Mouse (Mus musculus): Measurements from ENCODE around the gene BC052040. TPM values are rescaled to one million over a fixed set of nuclear protein-coding genes. Genes with fewer than 3 reads are reported as not detected.

BC052040 gene
- polyA plus RNA-seq, 1 experiment from 2014 or later: 15.9 TPM

- no peak overlapping the region for H3K27ac ChIP-seq
- H3K27me3 ChIP-seq (replicated peaks): no peaks in the 10 kb centered on the region
- peaks cover 16% of the 10 kb centered on the region; the same call in 1 of the 2 replicates for H3K4me1 ChIP-seq
- peak overlapping the region; percentile 50 for H3K4me2 ChIP-seq (replicated peaks)
- no peaks in the 10 kb centered on the region for H3K9me3 ChIP-seq
- no peak overlapping the region for H3K9ac ChIP-seq
- no peak for ATAC-seq (ENCODE audit: low FRiP score, low read depth)
- peak overlapping the region; percentile 3; the same call in 1 of the 2 replicates for H3K4me3 ChIP-seq
- H3K36me3 ChIP-seq: no peaks in the 10 kb centered on the region
- WGBS: 23% methylated on average over 18 of the region's 18 CpGs
Measured at GRCm38 (mm10) chr2:115579171-115579900, 2.2 kb upstream of the BC052040 start.

- H3K4me2 ChIP-seq (replicated peaks): no peak overlapping the region
- no peak overlapping the region for H3K9ac ChIP-seq
- no peaks in the 10 kb centered on the region for H3K36me3 ChIP-seq
- no peak overlapping the region for H3K27ac ChIP-seq
- H3K4me3 ChIP-seq: no peak overlapping the region
- WGBS: 22% methylated on average over 6 of the region's 6 CpGs
- no peak for ATAC-seq (ENCODE audit: low FRiP score, low read depth)
- H3K27me3 ChIP-seq (replicated peaks): no peaks in the 10 kb centered on the region
- H3K4me1 ChIP-seq: peaks cover 16% of the 10 kb centered on the region; the same call in 1 of the 2 replicates
- H3K9me3 ChIP-seq: no peaks in the 10 kb centered on the region
Measured at GRCm38 (mm10) chr2:115579976-115580375, 1.5 kb upstream of the BC052040 start.

GRCm38 (mm10) chr2:115581989-115582608 is 583 bp downstream of the BC052040 start:
- H3K27ac ChIP-seq: no peak overlapping the region
- H3K9me3 ChIP-seq: no peaks in the 10 kb centered on the region
- peaks cover 16% of the 10 kb centered on the region; the same call in 1 of the 2 replicates for H3K4me1 ChIP-seq
- WGBS: 68% methylated on average over 10 of the region's 10 CpGs
- H3K9ac ChIP-seq: peak overlapping the region; percentile 54; the same call in 1 of the 2 replicates
- no peaks in the 10 kb centered on the region for H3K27me3 ChIP-seq (replicated peaks)
- peak overlapping the region; percentile 70 for H3K4me2 ChIP-seq (replicated peaks)
- H3K4me3 ChIP-seq: peak overlapping the region; percentile 69
- no peak; the same call in 1 of the 2 replicates for ATAC-seq (ENCODE audit: low FRiP score, low read depth)
- no peaks in the 10 kb centered on the region for H3K36me3 ChIP-seq

- H3K27me3 ChIP-seq (replicated peaks): no peaks in the 10 kb centered on the region
- no peaks in the 10 kb centered on the region for H3K9me3 ChIP-seq
- no peak overlapping the region for H3K4me2 ChIP-seq (replicated peaks)
- no peak overlapping the region for H3K9ac ChIP-seq
- H3K36me3 ChIP-seq: no peaks in the 10 kb centered on the region
- peaks cover 16% of the 10 kb centered on the region; the same call in 1 of the 2 replicates for H3K4me1 ChIP-seq
- no peak overlapping the region for H3K27ac ChIP-seq
- no peak overlapping the region for H3K4me3 ChIP-seq
- ATAC-seq (ENCODE audit: low FRiP score, low read depth): no peak
Measured at GRCm38 (mm10) chr2:115583776-115584175, 2.3 kb downstream of the BC052040 start.

- no peaks in the 10 kb centered on the region for H3K27me3 ChIP-seq (replicated peaks)
- H3K4me2 ChIP-seq (replicated peaks): no peak overlapping the region
- 89% methylated on average over 2 of the region's 2 CpGs for WGBS
- H3K9me3 ChIP-seq: no peaks in the 10 kb centered on the region
- no peak overlapping the region for H3K9ac ChIP-seq
- H3K4me3 ChIP-seq: no peak overlapping the region
- no peak for ATAC-seq (ENCODE audit: low FRiP score, low read depth)
- H3K4me1 ChIP-seq: no peaks in the 10 kb centered on the region
- no peak overlapping the region for H3K27ac ChIP-seq
- H3K36me3 ChIP-seq: no peaks in the 10 kb centered on the region
Measured at GRCm38 (mm10) chr2:115590602-115591001, 9.1 kb downstream of the BC052040 start.

GRCm38 (mm10) chr2:115592651-115593119 is 11.2 kb downstream of the BC052040 start:
- Histone ChIP-seq H3K4me1 (no peaks in the 10 kb centered on the region), H3K9ac (no peak overlapping the region), H3K36me3 (no peaks in the 10 kb centered on the region), H3K4me2 (replicated peaks) (no peak overlapping the region), H3K27ac (no peak overlapping the region), H3K27me3 (replicated peaks) (no peaks in the 10 kb centered on the region), H3K4me3 (no peak overlapping the region), H3K9me3 (no peaks in the 10 kb centered on the region)
- 91% methylated on average over 2 of the region's 2 CpGs for WGBS
- no peak for ATAC-seq (ENCODE audit: low FRiP score, low read depth)

GRCm38 (mm10) chr2:115597017-115597416 is 15.5 kb downstream of the BC052040 start:
- 57% methylated on average over 10 of the region's 10 CpGs for WGBS
- H3K4me2 ChIP-seq (replicated peaks): no peak overlapping the region
- H3K4me3 ChIP-seq: no peak overlapping the region
- no peaks in the 10 kb centered on the region for H3K27me3 ChIP-seq (replicated peaks)
- H3K27ac ChIP-seq: no peak overlapping the region
- 0 out of 2 replicates have a peak, but pooled peaks have one; percentile 25 for ATAC-seq (ENCODE audit: low FRiP score, low read depth)
- no peaks in the 10 kb centered on the region for H3K9me3 ChIP-seq
- peaks cover 14% of the 10 kb centered on the region; the same call in 1 of the 2 replicates for H3K4me1 ChIP-seq
- H3K9ac ChIP-seq: no peak overlapping the region
- no peaks in the 10 kb centered on the region for H3K36me3 ChIP-seq

GRCm38 (mm10) chr2:115598266-115598665 is 16.8 kb downstream of the BC052040 start:
- Histone ChIP-seq H3K27ac (no peak overlapping the region), H3K36me3 (no peaks in the 10 kb centered on the region), H3K4me1 (peaks cover 14% of the 10 kb centered on the region; the same call in 1 of the 2 replicates), H3K27me3 (replicated peaks) (no peaks in the 10 kb centered on the region), H3K4me3 (no peak overlapping the region), H3K9ac (no peak overlapping the region), H3K9me3 (no peaks in the 10 kb centered on the region), H3K4me2 (replicated peaks) (no peak overlapping the region)
- no peak for ATAC-seq (ENCODE audit: low FRiP score, low read depth)
- 69% methylated on average over 5 of the region's 5 CpGs for WGBS

GRCm38 (mm10) chr2:115600724-115601123 is 19.2 kb downstream of the BC052040 start:
- 52% methylated on average over 5 of the region's 5 CpGs for WGBS
- H3K27ac ChIP-seq: no peak overlapping the region
- no peak overlapping the region for H3K9ac ChIP-seq
- no peaks in the 10 kb centered on the region for H3K27me3 ChIP-seq (replicated peaks)
- H3K4me1 ChIP-seq: peaks cover 14% of the 10 kb centered on the region; the same call in 1 of the 2 replicates
- H3K9me3 ChIP-seq: no peaks in the 10 kb centered on the region
- no peak for ATAC-seq (ENCODE audit: low FRiP score, low read depth)
- no peak overlapping the region for H3K4me2 ChIP-seq (replicated peaks)
- H3K4me3 ChIP-seq: no peak overlapping the region
- H3K36me3 ChIP-seq: no peaks in the 10 kb centered on the region

- Histone ChIP-seq H3K36me3 (no peaks in the 10 kb centered on the region), H3K27ac (no peak overlapping the region), H3K4me2 (replicated peaks) (no peak overlapping the region), H3K9me3 (no peaks in the 10 kb centered on the region), H3K9ac (no peak overlapping the region), H3K27me3 (replicated peaks) (no peaks in the 10 kb centered on the region), H3K4me1 (peaks cover 14% of the 10 kb centered on the region; the same call in 1 of the 2 replicates), H3K4me3 (no peak overlapping the region)
- ATAC-seq (ENCODE audit: low FRiP score, low read depth): no peak
- 45% methylated on average over 1 of the region's 1 CpGs for WGBS
Measured at GRCm38 (mm10) chr2:115601280-115601679, 19.8 kb downstream of the BC052040 start.

- no peak for ATAC-seq (ENCODE audit: low FRiP score, low read depth)
- H3K4me1 ChIP-seq: peaks cover 14% of the 10 kb centered on the region; the same call in 1 of the 2 replicates
- H3K9ac ChIP-seq: no peak overlapping the region
- no peaks in the 10 kb centered on the region for H3K9me3 ChIP-seq
- no peaks in the 10 kb centered on the region for H3K27me3 ChIP-seq (replicated peaks)
- H3K36me3 ChIP-seq: no peaks in the 10 kb centered on the region
- WGBS: 41% methylated on average over 2 of the region's 2 CpGs
- no peak overlapping the region for H3K4me3 ChIP-seq
- no peak overlapping the region for H3K4me2 ChIP-seq (replicated peaks)
- no peak overlapping the region for H3K27ac ChIP-seq
Measured at GRCm38 (mm10) chr2:115602116-115602515, 20.6 kb downstream of the BC052040 start.

- ATAC-seq (ENCODE audit: low FRiP score, low read depth): no peak
- Histone ChIP-seq H3K9ac (no peak overlapping the region), H3K27ac (no peak overlapping the region), H3K9me3 (no peaks in the 10 kb centered on the region), H3K36me3 (no peaks in the 10 kb centered on the region), H3K27me3 (replicated peaks) (no peaks in the 10 kb centered on the region), H3K4me1 (peaks cover 10% of the 10 kb centered on the region; the same call in 1 of the 2 replicates), H3K4me3 (no peak overlapping the region), H3K4me2 (replicated peaks) (no peak overlapping the region)
- 84% methylated on average over 6 of the region's 6 CpGs for WGBS
Measured at GRCm38 (mm10) chr2:115604132-115604531, 22.6 kb downstream of the BC052040 start.
